Mouse (Mus musculus): ENCODE measurements around the gene Agl. TPM values are rescaled to one million over a fixed set of nuclear protein-coding genes. Genes with fewer than 3 reads are reported as not detected.

The Agl gene
- polyA plus RNA-seq, 1 experiment from 2014 or later = 121 TPM

GRCm38 (mm10) chr3:116801755-116802154 is 6.2 kb downstream of the Agl start:
- peak overlapping the region; percentile 49 to 76; a peak in 3 of 4 replicates for H3K27ac ChIP-seq (replicated peaks in 1 of 2; ENCODE audit: control insufficient read depth in 1 of 2, insufficient read depth in 1 of 2, low read depth in 2 of 2, low read length in 2 of 2)
- no peaks in the 10 kb centered on the region for H3K27me3 ChIP-seq (ENCODE audit: control insufficient read depth, insufficient read depth, low read length)
- ATAC-seq (ENCODE audit: insufficient number of reproducible peaks, insufficient read depth, low FRiP score, low read depth) = peak; percentile 86
- H3K4me3 ChIP-seq (ENCODE audit: control insufficient read depth in 1 of 2, insufficient read depth in 1 of 2, low read depth in 1 of 2, low read length in 2 of 2) = peak overlapping the region in 1 of 2 experiments; percentile 13; a peak in 1 of 4 replicates
- peak overlapping the region; percentile 53 for H3K4me2 ChIP-seq (ENCODE audit: low read length)
- no peaks in the 10 kb centered on the region for H3K9me3 ChIP-seq (ENCODE audit: control insufficient read depth, low read length)
- peaks cover 0 to 32% of the 10 kb centered on the region in 2 experiments for H3K4me1 ChIP-seq (ENCODE audit: control insufficient read depth in 2 of 2, insufficient read depth in 2 of 2, low read length in 2 of 2)
- H3K36me3 ChIP-seq (ENCODE audit: control insufficient read depth, insufficient read depth, low read length) = peaks cover 68% of the 10 kb centered on the region
- no peak overlapping the region for H3K9ac ChIP-seq (ENCODE audit: low read length)
- WGBS = 16% methylated on average over 8 of the region's 8 CpGs

GRCm38 (mm10) chr3:116798821-116799510 is 9.0 kb downstream of the Agl start:
- Histone ChIP-seq H3K27ac (replicated peaks in 1 of 2; ENCODE audit: control insufficient read depth in 1 of 2, insufficient read depth in 1 of 2, low read depth in 2 of 2, low read length in 2 of 2) (0 out of 4 replicates have a peak overlapping the region, but pooled peaks of 1 of the 2 experiments have one; percentile 28), H3K36me3 (ENCODE audit: control insufficient read depth, insufficient read depth, low read length) (peaks cover 73% of the 10 kb centered on the region)
- 59% methylated on average over 4 of the region's 4 CpGs for WGBS

GRCm38 (mm10) chr3:116788851-116789250 is 19.1 kb downstream of the Agl start:
- no peaks in the 10 kb centered on the region for H3K9me3 ChIP-seq (ENCODE audit: control insufficient read depth, low read length)
- 83% methylated on average over 5 of the region's 5 CpGs for WGBS
- peaks cover 94% of the 10 kb centered on the region for H3K36me3 ChIP-seq (ENCODE audit: control insufficient read depth, insufficient read depth, low read length)
- H3K4me2 ChIP-seq (ENCODE audit: low read length) = no peak overlapping the region
- H3K4me3 ChIP-seq (ENCODE audit: control insufficient read depth in 1 of 2, insufficient read depth in 1 of 2, low read depth in 1 of 2, low read length in 2 of 2) = no peak overlapping the region
- no peaks in the 10 kb centered on the region for H3K4me1 ChIP-seq (ENCODE audit: control insufficient read depth in 2 of 2, insufficient read depth in 2 of 2, low read length in 2 of 2)
- H3K27me3 ChIP-seq (ENCODE audit: control insufficient read depth, insufficient read depth, low read length) = no peaks in the 10 kb centered on the region
- no peak for ATAC-seq (ENCODE audit: insufficient number of reproducible peaks, insufficient read depth, low FRiP score, low read depth)
- H3K9ac ChIP-seq (ENCODE audit: low read length) = no peak overlapping the region
- H3K27ac ChIP-seq (replicated peaks in 1 of 2; ENCODE audit: control insufficient read depth in 1 of 2, insufficient read depth in 1 of 2, low read depth in 2 of 2, low read length in 2 of 2) = no peak overlapping the region

More at GRCm38 (mm10) chr3:116798821-116799510, 9.0 kb downstream of the Agl start:
- Histone ChIP-seq H3K4me2 (ENCODE audit: low read length) (no peak overlapping the region), H3K4me3 (ENCODE audit: control insufficient read depth in 1 of 2, insufficient read depth in 1 of 2, low read depth in 1 of 2, low read length in 2 of 2) (no peak overlapping the region), H3K27me3 (ENCODE audit: control insufficient read depth, insufficient read depth, low read length) (no peaks in the 10 kb centered on the region), H3K9me3 (ENCODE audit: control insufficient read depth, low read length) (no peaks in the 10 kb centered on the region), H3K4me1 (ENCODE audit: control insufficient read depth in 2 of 2, insufficient read depth in 2 of 2, low read length in 2 of 2) (peaks cover 0 to 25% of the 10 kb centered on the region in 2 experiments; a peak in 3 of 4 replicates), H3K9ac (ENCODE audit: low read length) (no peak overlapping the region)
- no peak for ATAC-seq (ENCODE audit: insufficient number of reproducible peaks, insufficient read depth, low FRiP score, low read depth)

- no peak overlapping the region for H3K27ac ChIP-seq (replicated peaks in 1 of 2; ENCODE audit: control insufficient read depth in 1 of 2, insufficient read depth in 1 of 2, low read depth in 2 of 2, low read length in 2 of 2)
- H3K9me3 ChIP-seq (ENCODE audit: control insufficient read depth, low read length) = no peaks in the 10 kb centered on the region
- no peaks in the 10 kb centered on the region for H3K27me3 ChIP-seq (ENCODE audit: control insufficient read depth, insufficient read depth, low read length)
- no peak overlapping the region for H3K9ac ChIP-seq (ENCODE audit: low read length)
- peaks cover 96% of the 10 kb centered on the region for H3K36me3 ChIP-seq (ENCODE audit: control insufficient read depth, insufficient read depth, low read length)
- no peak overlapping the region for H3K4me2 ChIP-seq (ENCODE audit: low read length)
- 90% methylated on average over 9 of the region's 9 CpGs for WGBS
- ATAC-seq (ENCODE audit: insufficient number of reproducible peaks, insufficient read depth, low FRiP score, low read depth) = no peak
- no peaks in the 10 kb centered on the region for H3K4me1 ChIP-seq (ENCODE audit: control insufficient read depth in 2 of 2, insufficient read depth in 2 of 2, low read length in 2 of 2)
- H3K4me3 ChIP-seq (ENCODE audit: control insufficient read depth in 1 of 2, insufficient read depth in 1 of 2, low read depth in 1 of 2, low read length in 2 of 2) = no peak overlapping the region
These were observed 21.4 kb downstream of the Agl start for GRCm38 (mm10) chr3:116786543-116786942.

- Histone ChIP-seq H3K4me3 (ENCODE audit: control insufficient read depth in 1 of 2, insufficient read depth in 1 of 2, low read depth in 1 of 2, low read length in 2 of 2) (no peak overlapping the region), H3K9me3 (ENCODE audit: control insufficient read depth, low read length) (no peaks in the 10 kb centered on the region), H3K27me3 (ENCODE audit: control insufficient read depth, insufficient read depth, low read length) (no peaks in the 10 kb centered on the region), H3K36me3 (ENCODE audit: control insufficient read depth, insufficient read depth, low read length) (peaks cover 96% of the 10 kb centered on the region), H3K27ac (replicated peaks in 1 of 2; ENCODE audit: control insufficient read depth in 1 of 2, insufficient read depth in 1 of 2, low read depth in 2 of 2, low read length in 2 of 2) (no peak overlapping the region), H3K9ac (ENCODE audit: low read length) (no peak overlapping the region), H3K4me1 (ENCODE audit: control insufficient read depth in 2 of 2, insufficient read depth in 2 of 2, low read length in 2 of 2) (no peaks in the 10 kb centered on the region), H3K4me2 (ENCODE audit: low read length) (no peak overlapping the region)
- 95% methylated on average over 8 of the region's 8 CpGs for WGBS
- no peak for ATAC-seq (ENCODE audit: insufficient number of reproducible peaks, insufficient read depth, low FRiP score, low read depth)
These were observed 22.1 kb downstream of the Agl start for GRCm38 (mm10) chr3:116785820-116786219.

- Histone ChIP-seq H3K27ac (replicated peaks in 1 of 2; ENCODE audit: control insufficient read depth in 1 of 2, insufficient read depth in 1 of 2, low read depth in 2 of 2, low read length in 2 of 2) (no peak overlapping the region), H3K4me3 (ENCODE audit: control insufficient read depth in 1 of 2, insufficient read depth in 1 of 2, low read depth in 1 of 2, low read length in 2 of 2) (no peak overlapping the region), H3K9me3 (ENCODE audit: control insufficient read depth, low read length) (no peaks in the 10 kb centered on the region), H3K9ac (ENCODE audit: low read length) (no peak overlapping the region), H3K4me1 (ENCODE audit: control insufficient read depth in 2 of 2, insufficient read depth in 2 of 2, low read length in 2 of 2) (no peaks in the 10 kb centered on the region), H3K36me3 (ENCODE audit: control insufficient read depth, insufficient read depth, low read length) (peaks cover 96% of the 10 kb centered on the region), H3K4me2 (ENCODE audit: low read length) (no peak overlapping the region), H3K27me3 (ENCODE audit: control insufficient read depth, insufficient read depth, low read length) (no peaks in the 10 kb centered on the region)
- ATAC-seq (ENCODE audit: insufficient number of reproducible peaks, insufficient read depth, low FRiP score, low read depth) = no peak
- WGBS = 84% methylated on average over 8 of the region's 8 CpGs
These were observed 23.2 kb downstream of the Agl start for GRCm38 (mm10) chr3:116784811-116785210.

GRCm38 (mm10) chr3:116784290-116784689 is 23.7 kb downstream of the Agl start:
- no peak overlapping the region for H3K4me2 ChIP-seq (ENCODE audit: low read length)
- no peaks in the 10 kb centered on the region for H3K27me3 ChIP-seq (ENCODE audit: control insufficient read depth, insufficient read depth, low read length)
- no peak overlapping the region for H3K27ac ChIP-seq (replicated peaks in 1 of 2; ENCODE audit: control insufficient read depth in 1 of 2, insufficient read depth in 1 of 2, low read depth in 2 of 2, low read length in 2 of 2)
- WGBS = 86% methylated on average over 12 of the region's 12 CpGs
- peaks cover 96% of the 10 kb centered on the region for H3K36me3 ChIP-seq (ENCODE audit: control insufficient read depth, insufficient read depth, low read length)
- H3K9ac ChIP-seq (ENCODE audit: low read length) = no peak overlapping the region
- no peak for ATAC-seq (ENCODE audit: insufficient number of reproducible peaks, insufficient read depth, low FRiP score, low read depth)
- H3K4me1 ChIP-seq (ENCODE audit: control insufficient read depth in 2 of 2, insufficient read depth in 2 of 2, low read length in 2 of 2) = no peaks in the 10 kb centered on the region
- no peaks in the 10 kb centered on the region for H3K9me3 ChIP-seq (ENCODE audit: control insufficient read depth, low read length)
- H3K4me3 ChIP-seq (ENCODE audit: control insufficient read depth in 1 of 2, insufficient read depth in 1 of 2, low read depth in 1 of 2, low read length in 2 of 2) = no peak overlapping the region

- Histone ChIP-seq H3K27ac (replicated peaks in 1 of 2; ENCODE audit: control insufficient read depth in 1 of 2, insufficient read depth in 1 of 2, low read depth in 2 of 2, low read length in 2 of 2) (no peak overlapping the region), H3K4me3 (ENCODE audit: control insufficient read depth in 1 of 2, insufficient read depth in 1 of 2, low read depth in 1 of 2, low read length in 2 of 2) (no peak overlapping the region), H3K9me3 (ENCODE audit: control insufficient read depth, low read length) (no peaks in the 10 kb centered on the region), H3K27me3 (ENCODE audit: control insufficient read depth, insufficient read depth, low read length) (no peaks in the 10 kb centered on the region), H3K4me2 (ENCODE audit: low read length) (no peak overlapping the region), H3K4me1 (ENCODE audit: control insufficient read depth in 2 of 2, insufficient read depth in 2 of 2, low read length in 2 of 2) (no peaks in the 10 kb centered on the region), H3K9ac (ENCODE audit: low read length) (no peak overlapping the region), H3K36me3 (ENCODE audit: control insufficient read depth, insufficient read depth, low read length) (peaks cover 100% of the 10 kb centered on the region)
- no peak for ATAC-seq (ENCODE audit: insufficient number of reproducible peaks, insufficient read depth, low FRiP score, low read depth)
- 73% methylated on average over 2 of the region's 2 CpGs for WGBS
These were observed 31.0 kb downstream of the Agl start for GRCm38 (mm10) chr3:116776961-116777360.
